Mouse (Mus musculus) midbrain, embryonic 14.5 days (tissue): ENCODE measurements around the gene Rhot2. TPM values are rescaled to one million over a fixed set of nuclear protein-coding genes. Genes with fewer than 3 reads are reported as not detected.

Experiments
- ATAC-seq: fragments of 200-750 bp; cut with Nextera tagmentation; 2 replicates; pipeline ENCODE4 v1.8.0; 2017; ENCODE audit warnings: moderate number of reproducible peaks, moderate library complexity; ENCODE audit not compliant: low FRiP score, low TSS enrichment
- DNase-seq: peaks from one replicate; pipeline ENCODE4 v3.0.0-alpha.2; 2015
- H3K27ac ChIP-seq: fragments of 300-500 bp; sonication (generic); replicated peaks from 2 replicates; pipeline ENCODE4 v1.5.1; 2014; ENCODE audit warnings: mild to moderate bottlenecking, low read depth, low read length, moderate library complexity
- H3K27me3 ChIP-seq: fragments of 300-500 bp; sonication (generic); 2 replicates; pipeline ENCODE4 v1.6.1; 2014; ENCODE audit warnings: low read length, control low read depth, mixed read lengths; ENCODE audit not compliant: control insufficient read depth, insufficient read depth
- H3K36me3 ChIP-seq: fragments of 300-500 bp; sonication (generic); 2 replicates; pipeline ENCODE4 v1.6.1; 2014; ENCODE audit warnings: low read length, control low read depth; ENCODE audit not compliant: control insufficient read depth, insufficient read depth
- H3K4me1 ChIP-seq: fragments of 300-500 bp; sonication (generic); 2 replicates; pipeline ENCODE4 v1.6.1; 2014; ENCODE audit warnings: mild to moderate bottlenecking, antibody characterized with exemption, low read length, control low read depth; ENCODE audit not compliant: control insufficient read depth, insufficient read depth
- H3K4me2 ChIP-seq: fragments of 300-500 bp; sonication (generic); 2 replicates; pipeline ENCODE4 v1.6.1; 2014; ENCODE audit warnings: mild to moderate bottlenecking, low read length, moderate library complexity
- H3K4me3 ChIP-seq: fragments of 300-500 bp; sonication (generic); replicated peaks from 2 replicates; pipeline ENCODE4 v1.5.1; 2014; ENCODE audit warnings: low read depth, low read length
- H3K9ac ChIP-seq: fragments of 300-500 bp; sonication (generic); replicated peaks from 2 replicates; pipeline ENCODE4 v1.6.1; 2014; ENCODE audit warnings: mild to moderate bottlenecking, low read length, moderate library complexity
- H3K9me3 ChIP-seq: fragments of 300-500 bp; sonication (generic); 2 replicates; pipeline ENCODE4 v1.6.1; 2016; ENCODE audit warnings: low read length, control low read depth, mixed read lengths; ENCODE audit not compliant: control insufficient read depth
- WGBS: fragments of 180-500 bp; shearing (Covaris S2); extraction: QIAGEN DNeasy Blood & Tissue Kit; methylation state at CpG from one replicate; pipeline ENCODE4 v1.1.7; 2014; 5-methylcytosine and 5-hydroxymethylcytosine counted together
- polyA plus RNA-seq: library from polyadenylated mRNA; unstranded; fragments of >200 nt; fragmentation: Nextera tagmentation; extraction: Ambion mirVana; gene quantifications from 2 replicates; pipeline ENCODE4 v1.2.1, GENCODE M21; 2014

The Rhot2 gene
- polyA plus RNA-seq, 1 experiment from 2014 or later: 9.6 TPM

- DNase-seq: no peak
- H3K9me3 ChIP-seq: no peaks in the 10 kb centered on the region
- 10% methylated on average over 6 of the region's 6 CpGs for WGBS
- H3K27me3 ChIP-seq: no peaks in the 10 kb centered on the region
- peak overlapping the region; percentile 83 for H3K9ac ChIP-seq
- peak overlapping the region; percentile 63 for H3K4me3 ChIP-seq
- H3K27ac ChIP-seq: peak overlapping the region; percentile 85
- peaks cover 13% of the 10 kb centered on the region for H3K4me1 ChIP-seq
- peak overlapping the region; percentile 86 for H3K4me2 ChIP-seq
- peak; percentile 28 for ATAC-seq
- H3K36me3 ChIP-seq: no peaks in the 10 kb centered on the region
Observed at GRCm38 (mm10) chr17:25861704-25862612, 17.3 kb upstream of the Rhot2 start.

GRCm38 (mm10) chr17:25860832-25861703 is 16.4 kb upstream of the Rhot2 start, which contains the start of gene Wdr90:
Wdr90 (minus strand) TSS chr17:25861501.
- peak within 1 kb of the TSS; percentile 86 for H3K4me2 ChIP-seq
- no peaks in the 10 kb centered on the region for H3K27me3 ChIP-seq
- peak within 1 kb of the TSS; percentile 85 for H3K27ac ChIP-seq
- DNase-seq (peak; percentile 97), ATAC-seq (peak; percentile 92)
- H3K4me1 ChIP-seq: peaks cover 13% of the 10 kb centered on the region
- no peaks in the 10 kb centered on the region for H3K9me3 ChIP-seq
- no peaks in the 10 kb centered on the region for H3K36me3 ChIP-seq
- peak within 1 kb of the TSS; percentile 83 for H3K9ac ChIP-seq
- peak within 1 kb of the TSS; percentile 63 for H3K4me3 ChIP-seq
- 3% methylated on average over 65 of the region's 65 CpGs for WGBS

GRCm38 (mm10) chr17:25860229-25860628 is 15.6 kb upstream of the Rhot2 start:
- H3K9ac ChIP-seq: no peak overlapping the region
- no peak overlapping the region for H3K27ac ChIP-seq
- WGBS: 91% methylated on average over 6 of the region's 6 CpGs
- H3K4me2 ChIP-seq: peak overlapping the region; percentile 86
- no peaks in the 10 kb centered on the region for H3K27me3 ChIP-seq
- no peak for DNase-seq
- ATAC-seq: no peak
- 0 out of 2 replicates have a peak, but pooled peaks cover under 1% of the 10 kb centered on the region for H3K36me3 ChIP-seq
- H3K4me1 ChIP-seq: peaks cover 13% of the 10 kb centered on the region
- peak overlapping the region; percentile 63; the same call in 1 of the 2 replicates for H3K4me3 ChIP-seq
- H3K9me3 ChIP-seq: no peaks in the 10 kb centered on the region

GRCm38 (mm10) chr17:25843636-25844395 is 835 bp downstream of the Rhot2 start:
- H3K27me3 ChIP-seq: no peaks in the 10 kb centered on the region
- ATAC-seq: no peak; the same call in 1 of the 2 replicates
- WGBS: 3% methylated on average over 35 of the region's 38 CpGs
- peak overlapping the region; percentile 62 for H3K27ac ChIP-seq
- peak overlapping the region; percentile 71 for H3K9ac ChIP-seq
- H3K4me2 ChIP-seq: peak overlapping the region; percentile 70
- H3K4me3 ChIP-seq: peak overlapping the region; percentile 78
- peak; percentile 43 for DNase-seq
- H3K9me3 ChIP-seq: no peaks in the 10 kb centered on the region
- peaks cover 55% of the 10 kb centered on the region for H3K36me3 ChIP-seq
- peaks cover 12% of the 10 kb centered on the region for H3K4me1 ChIP-seq

GRCm38 (mm10) chr17:25843122-25843521 is 1.5 kb downstream of the Rhot2 start:
- DNase-seq (no peak), ATAC-seq (no peak)
- H3K27ac ChIP-seq: no peak overlapping the region
- H3K4me2 ChIP-seq: peak overlapping the region; percentile 70
- H3K9me3 ChIP-seq: no peaks in the 10 kb centered on the region
- H3K4me3 ChIP-seq: peak overlapping the region; percentile 78
- 93% methylated on average over 4 of the region's 4 CpGs for WGBS
- no peaks in the 10 kb centered on the region for H3K27me3 ChIP-seq
- H3K9ac ChIP-seq: peak overlapping the region; percentile 71; the same call in 1 of the 2 replicates
- peaks cover 13% of the 10 kb centered on the region for H3K4me1 ChIP-seq
- peaks cover 57% of the 10 kb centered on the region for H3K36me3 ChIP-seq

GRCm38 (mm10) chr17:25842509-25842908 is 2.1 kb downstream of the Rhot2 start:
- H3K9ac ChIP-seq: no peak overlapping the region
- H3K27me3 ChIP-seq: no peaks in the 10 kb centered on the region
- peaks cover 55% of the 10 kb centered on the region for H3K36me3 ChIP-seq
- DNase-seq (no peak), ATAC-seq (no peak)
- peaks cover 20% of the 10 kb centered on the region for H3K4me1 ChIP-seq
- no peak overlapping the region for H3K4me2 ChIP-seq
- 87% methylated on average over 3 of the region's 3 CpGs for WGBS
- H3K27ac ChIP-seq: no peak overlapping the region
- H3K4me3 ChIP-seq: no peak overlapping the region
- no peaks in the 10 kb centered on the region for H3K9me3 ChIP-seq

- Histone ChIP-seq H3K9ac (no peak within 1 kb of the TSS), H3K27me3 (no peaks in the 10 kb centered on the region), H3K4me1 (peaks cover 32% of the 10 kb centered on the region), H3K27ac (no peak within 1 kb of the TSS), H3K9me3 (no peaks in the 10 kb centered on the region), H3K36me3 (peaks cover 50% of the 10 kb centered on the region), H3K4me3 (no peak within 1 kb of the TSS), H3K4me2 (no peak within 1 kb of the TSS)
- 95% methylated on average over 22 of the region's 22 CpGs for WGBS
- ATAC-seq: no peak
- DNase-seq: no peak
Observed at GRCm38 (mm10) chr17:25841117-25841880, 3.4 kb downstream of the Rhot2 start, which contains the start of gene Gm20683. Gm20683 (minus strand) TSS chr17:25841763.
